Mouse (Mus musculus): Measurements from ENCODE around the gene St6galnac4. TPM values are rescaled to one million over a fixed set of nuclear protein-coding genes. Genes with fewer than 3 reads are reported as not detected.
A peak's percentile ranks its signal among the peaks of the same experiment; 100 is the strongest.

Gene St6galnac4
- total and polyA plus RNA-seq, 3 experiments: 6.7 to 20.8 (median 15.4) TPM

DNA sequence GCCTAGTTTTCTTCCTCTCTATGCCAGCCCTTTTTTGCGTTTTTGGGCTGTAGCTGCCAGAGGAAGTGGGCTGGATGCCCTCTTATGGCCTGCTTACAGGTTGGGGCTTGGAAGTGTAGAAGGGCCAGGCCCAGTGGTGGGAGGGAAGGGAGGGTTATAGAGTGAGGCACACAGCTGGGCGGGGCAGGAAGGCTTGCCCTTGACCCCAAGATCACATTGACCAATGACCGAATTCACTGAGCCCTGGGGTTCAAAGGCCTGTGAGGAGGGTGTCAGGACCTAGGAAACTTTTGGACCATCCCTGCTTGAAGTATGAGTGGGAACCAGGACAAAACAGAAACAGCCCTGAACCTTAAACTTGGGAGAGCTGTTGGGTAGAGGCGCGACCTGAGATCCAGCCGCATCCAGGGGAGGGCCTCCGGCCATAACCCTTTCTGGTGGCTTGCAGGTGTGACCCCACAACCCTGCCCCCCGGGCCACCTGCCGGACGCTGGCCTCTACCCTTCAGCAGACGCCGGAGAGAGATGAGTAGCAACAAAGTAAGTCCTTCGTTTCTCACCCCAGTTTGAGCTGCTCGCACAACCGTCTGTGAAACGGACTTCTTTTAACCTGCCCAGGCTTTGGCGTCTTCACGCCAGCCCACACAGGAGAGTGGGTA is 22.0 kb downstream of the St6galnac4 start:
- peak overlapping the region; percentile 80 for H3K4me3 ChIP-seq (ENCODE audit: low read depth, low read length)
- peaks cover 67% of the 10 kb centered on the region for H3K4me1 ChIP-seq (ENCODE audit: insufficient read depth, low read depth, low read length)
- peaks cover 41% of the 10 kb centered on the region for H3K36me3 ChIP-seq (replicated peaks)
- ATAC-seq (ENCODE audit: extremely low read depth, insufficient number of reproducible peaks, low FRiP score, poor library complexity, severe bottlenecking) (peak; percentile 29; the same call in 1 of the 2 replicates), DNase-seq (ENCODE audit: low spot score) (no peak)
- TF ChIP-seq POLR2AphosphoS5 (IDR thresholded peaks at IDR 0.05; ENCODE audit: insufficient replicate concordance, low read depth, low read length): no peak
- no peak for TF ChIP-seq GATA2 (IDR thresholded peaks at IDR 0.05; ENCODE audit: borderline replicate concordance, low read depth, low read length)
- TF ChIP-seq GATA1 (IDR thresholded peaks at IDR 0.05; ENCODE audit: borderline replicate concordance, low read length): no peak
- TF ChIP-seq CTCF (IDR thresholded peaks at IDR 0.05; ENCODE audit: low read depth, low read length): no peak
- no peak for TF ChIP-seq TAL1 (conservative IDR thresholded peaks at IDR 0.05; ENCODE audit: low read depth, low read length)
- no peaks in the 10 kb centered on the region for H3K27me3 ChIP-seq (ENCODE audit: insufficient read depth, low read length)
- H3K9me3 ChIP-seq (replicated peaks): no peaks in the 10 kb centered on the region

- Histone ChIP-seq H3K4me1 (ENCODE audit: insufficient read depth, low read depth, low read length) (peaks cover 63% of the 10 kb centered on the region), H3K9me3 (replicated peaks) (no peaks in the 10 kb centered on the region), H3K27me3 (ENCODE audit: insufficient read depth, low read length) (no peaks in the 10 kb centered on the region), H3K4me3 (ENCODE audit: low read depth, low read length) (peak overlapping the region; percentile 60; the same call in 1 of the 2 replicates), H3K36me3 (replicated peaks) (peaks cover 57% of the 10 kb centered on the region)
- TF ChIP-seq POLR2AphosphoS5 (IDR thresholded peaks at IDR 0.05; ENCODE audit: insufficient replicate concordance, low read depth, low read length) (no peak), CTCF (IDR thresholded peaks at IDR 0.05; ENCODE audit: low read depth, low read length) (no peak), TAL1 (conservative IDR thresholded peaks at IDR 0.05; ENCODE audit: low read depth, low read length) (no peak), GATA2 (IDR thresholded peaks at IDR 0.05; ENCODE audit: borderline replicate concordance, low read depth, low read length) (no peak), GATA1 (IDR thresholded peaks at IDR 0.05; ENCODE audit: borderline replicate concordance, low read length) (no peak)
- DNase-seq (ENCODE audit: low spot score): peak; percentile 52
- no peak for ATAC-seq (ENCODE audit: extremely low read depth, insufficient number of reproducible peaks, low FRiP score, poor library complexity, severe bottlenecking)
Measured at GRCm38 (mm10) chr2:32610610-32611229, 23.8 kb downstream of the St6galnac4 start.

DNA sequence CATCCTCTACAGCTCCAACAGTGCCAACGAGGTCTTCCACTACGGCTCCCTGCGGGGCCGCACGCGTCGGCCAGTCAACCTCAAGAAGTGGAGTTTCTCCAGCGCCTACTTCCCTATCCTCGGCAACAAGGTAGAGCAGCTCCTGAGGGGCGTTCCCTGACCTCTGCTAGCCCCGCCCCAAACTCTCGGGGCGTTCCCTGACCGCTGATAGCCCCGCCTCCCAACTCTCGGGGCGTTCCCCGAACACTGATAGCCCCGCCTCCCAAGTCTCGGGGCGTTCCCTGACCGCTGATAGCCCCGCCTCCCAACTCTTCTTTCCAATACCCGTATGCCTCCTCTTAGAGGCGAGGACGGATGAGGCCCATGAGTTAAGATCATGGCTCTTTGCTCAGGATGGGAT is 25.4 kb downstream of the St6galnac4 start:
- ATAC-seq (ENCODE audit: extremely low read depth, insufficient number of reproducible peaks, low FRiP score, poor library complexity, severe bottlenecking) (no peak), DNase-seq (ENCODE audit: low spot score) (no peak)
- peaks cover 53% of the 10 kb centered on the region for H3K4me1 ChIP-seq (ENCODE audit: insufficient read depth, low read depth, low read length)
- peaks cover 72% of the 10 kb centered on the region for H3K36me3 ChIP-seq (replicated peaks)
- H3K4me3 ChIP-seq (ENCODE audit: low read depth, low read length): no peak overlapping the region
- H3K9me3 ChIP-seq (replicated peaks): no peaks in the 10 kb centered on the region
- no peaks in the 10 kb centered on the region for H3K27me3 ChIP-seq (ENCODE audit: insufficient read depth, low read length)
- TF ChIP-seq POLR2AphosphoS5 (IDR thresholded peaks at IDR 0.05; ENCODE audit: insufficient replicate concordance, low read depth, low read length) (no peak), CTCF (IDR thresholded peaks at IDR 0.05; ENCODE audit: low read depth, low read length) (no peak), GATA1 (IDR thresholded peaks at IDR 0.05; ENCODE audit: borderline replicate concordance, low read length) (no peak), TAL1 (conservative IDR thresholded peaks at IDR 0.05; ENCODE audit: low read depth, low read length) (no peak), GATA2 (IDR thresholded peaks at IDR 0.05; ENCODE audit: borderline replicate concordance, low read depth, low read length) (no peak)

DNA sequence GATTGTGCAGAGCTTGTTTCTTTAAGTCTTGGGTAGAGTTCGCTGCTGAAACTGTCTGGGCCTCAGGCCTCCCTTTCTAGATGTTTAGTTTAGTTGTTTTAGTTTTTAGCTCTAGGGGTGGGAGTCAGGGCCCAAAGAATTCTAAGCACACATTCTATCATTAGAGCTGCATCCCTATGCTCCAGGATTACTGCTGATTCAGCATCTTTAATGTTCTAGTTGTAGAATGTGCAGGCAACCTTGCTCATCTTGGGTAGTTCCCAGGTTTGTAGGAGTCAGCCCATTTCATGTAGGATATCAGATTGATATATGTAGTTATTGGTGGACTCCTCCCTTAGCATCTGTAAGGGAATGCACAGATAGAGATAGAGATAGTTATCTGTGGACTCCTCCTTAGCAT is 30.2 kb downstream of the St6galnac4 start:
- H3K9me3 ChIP-seq (replicated peaks): peaks cover 3% of the 10 kb centered on the region
- no peak overlapping the region for H3K4me3 ChIP-seq (ENCODE audit: low read depth, low read length)
- H3K27me3 ChIP-seq (ENCODE audit: insufficient read depth, low read length): no peaks in the 10 kb centered on the region
- no peak for DNase-seq (ENCODE audit: low spot score)
- ATAC-seq (ENCODE audit: extremely low read depth, insufficient number of reproducible peaks, low FRiP score, poor library complexity, severe bottlenecking): no peak
- H3K36me3 ChIP-seq (replicated peaks): peaks cover 96% of the 10 kb centered on the region
- no peak for TF ChIP-seq GATA1 (IDR thresholded peaks at IDR 0.05; ENCODE audit: borderline replicate concordance, low read length)
- TF ChIP-seq TAL1 (conservative IDR thresholded peaks at IDR 0.05; ENCODE audit: low read depth, low read length): no peak
- TF ChIP-seq POLR2AphosphoS5 (IDR thresholded peaks at IDR 0.05; ENCODE audit: insufficient replicate concordance, low read depth, low read length): no peak
- TF ChIP-seq CTCF (IDR thresholded peaks at IDR 0.05; ENCODE audit: low read depth, low read length): no peak
- TF ChIP-seq GATA2 (IDR thresholded peaks at IDR 0.05; ENCODE audit: borderline replicate concordance, low read depth, low read length): no peak
- peaks cover 23% of the 10 kb centered on the region for H3K4me1 ChIP-seq (ENCODE audit: insufficient read depth, low read depth, low read length)

- TF ChIP-seq CTCF (IDR thresholded peaks at IDR 0.05; ENCODE audit: low read depth, low read length): peak; percentile 25; the same call in 1 of the 2 replicates
- TF ChIP-seq TAL1 (conservative IDR thresholded peaks at IDR 0.05; ENCODE audit: low read depth, low read length): no peak
- no peak for TF ChIP-seq POLR2AphosphoS5 (IDR thresholded peaks at IDR 0.05; ENCODE audit: insufficient replicate concordance, low read depth, low read length)
- no peaks in the 10 kb centered on the region for H3K27me3 ChIP-seq (ENCODE audit: insufficient read depth, low read length)
- H3K36me3 ChIP-seq (replicated peaks): peaks cover 96% of the 10 kb centered on the region
- DNase-seq (ENCODE audit: low spot score) (no peak), ATAC-seq (ENCODE audit: extremely low read depth, insufficient number of reproducible peaks, low FRiP score, poor library complexity, severe bottlenecking) (no peak)
- peaks cover 21% of the 10 kb centered on the region for H3K4me1 ChIP-seq (ENCODE audit: insufficient read depth, low read depth, low read length)
- no peak overlapping the region for H3K4me3 ChIP-seq (ENCODE audit: low read depth, low read length)
- H3K9me3 ChIP-seq (replicated peaks): peaks cover 3% of the 10 kb centered on the region
Measured at GRCm38 (mm10) chr2:32617601-32618000, 30.7 kb downstream of the St6galnac4 start.

DNA sequence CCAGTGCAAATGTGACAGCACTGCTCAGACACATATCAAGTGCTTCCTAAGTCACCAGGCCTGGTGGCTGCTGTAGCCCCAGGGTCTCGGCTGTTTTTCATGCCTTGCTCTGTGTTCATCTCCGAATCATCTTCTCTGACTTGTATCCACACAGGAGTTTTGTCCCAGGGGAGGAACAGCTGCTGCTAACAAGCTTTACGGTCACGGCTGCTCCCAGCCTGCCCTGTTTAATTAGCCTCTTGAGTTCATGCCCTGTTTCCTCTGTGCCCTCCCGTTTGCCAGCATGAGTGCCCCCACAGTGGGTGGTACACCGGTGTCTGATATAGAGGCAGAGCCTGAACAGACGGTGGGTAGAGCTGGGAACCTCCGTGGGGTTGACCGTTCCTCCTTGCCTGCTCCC is 31.2 kb downstream of the St6galnac4 start:
- Histone ChIP-seq H3K4me1 (ENCODE audit: insufficient read depth, low read depth, low read length) (peaks cover 21% of the 10 kb centered on the region), H3K9me3 (replicated peaks) (peaks cover 3% of the 10 kb centered on the region), H3K36me3 (replicated peaks) (peaks cover 93% of the 10 kb centered on the region), H3K4me3 (ENCODE audit: low read depth, low read length) (no peak overlapping the region), H3K27me3 (ENCODE audit: insufficient read depth, low read length) (no peaks in the 10 kb centered on the region)
- DNase-seq (ENCODE audit: low spot score) (no peak), ATAC-seq (ENCODE audit: extremely low read depth, insufficient number of reproducible peaks, low FRiP score, poor library complexity, severe bottlenecking) (no peak)
- TF ChIP-seq CTCF (IDR thresholded peaks at IDR 0.05; ENCODE audit: low read depth, low read length) (no peak), GATA1 (IDR thresholded peaks at IDR 0.05; ENCODE audit: borderline replicate concordance, low read length) (no peak), GATA2 (IDR thresholded peaks at IDR 0.05; ENCODE audit: borderline replicate concordance, low read depth, low read length) (no peak), POLR2AphosphoS5 (IDR thresholded peaks at IDR 0.05; ENCODE audit: insufficient replicate concordance, low read depth, low read length) (no peak), TAL1 (conservative IDR thresholded peaks at IDR 0.05; ENCODE audit: low read depth, low read length) (no peak)
